Mouse (Mus musculus): ENCODE data around the gene Wnt10b. TPM values are rescaled to one million over a fixed set of nuclear protein-coding genes. Genes with fewer than 3 reads are reported as not detected.
A peak's percentile ranks its signal among the peaks of the same experiment; 100 is the strongest.

Wnt10b gene
- polyA plus RNA-seq, 1 experiment = 14.5 TPM

GRCm38 (mm10) chr15:98762670-98763529 lies 15.1 kb downstream of the Wnt10b start, which contains the start of gene Arf3:
Arf3 (minus strand) TSS chr15:98763214.
- peak within 1 kb of the TSS; percentile 100 for H3K4me3 ChIP-seq (ENCODE audit: insufficient read depth, poor library complexity, severe bottlenecking)
- peaks cover 52% of the 10 kb centered on the region for H3K79me2 ChIP-seq (ENCODE audit: control insufficient read depth, insufficient read depth)
- no peak for TF ChIP-seq FOSL1 (IDR thresholded peaks at IDR 0.05; ENCODE audit: insufficient read depth, low read length, poor library complexity, severe bottlenecking)
- peak; percentile 46 for TF ChIP-seq MAX (IDR thresholded peaks at IDR 0.05)
- peak within 1 kb of the TSS; percentile 91 for H3ac ChIP-seq (ENCODE audit: control insufficient read depth, insufficient read length, low read depth)
- H3K36me3 ChIP-seq (ENCODE audit: control insufficient read depth, insufficient read depth) = peaks cover 35% of the 10 kb centered on the region
- no peaks in the 10 kb centered on the region for H3K27me3 ChIP-seq (ENCODE audit: control insufficient read depth, insufficient read depth, insufficient read length)
- H3K79me3 ChIP-seq (ENCODE audit: low read depth) = peaks cover 42% of the 10 kb centered on the region

GRCm38 (mm10) chr15:98762201-98762621 lies 15.7 kb downstream of the Wnt10b start:
- no peaks in the 10 kb centered on the region for H3K27me3 ChIP-seq (ENCODE audit: control insufficient read depth, insufficient read depth, insufficient read length)
- H3K79me2 ChIP-seq (ENCODE audit: control insufficient read depth, insufficient read depth) = peaks cover 59% of the 10 kb centered on the region
- no peak for TF ChIP-seq MYOG (IDR thresholded peaks at IDR 0.05; ENCODE audit: control insufficient read depth, extremely low read depth, insufficient read length)
- TF ChIP-seq MYOD1 (IDR thresholded peaks at IDR 0.05; ENCODE audit: control insufficient read depth, insufficient read length, low read depth) = peak; percentile 18
- TF ChIP-seq MAX (IDR thresholded peaks at IDR 0.05) = peak; percentile 24
- peaks cover 48% of the 10 kb centered on the region for H3K79me3 ChIP-seq (ENCODE audit: low read depth)
- H3ac ChIP-seq (ENCODE audit: control insufficient read depth, insufficient read length, low read depth) = peak overlapping the region; percentile 91
- H3K36me3 ChIP-seq (ENCODE audit: control insufficient read depth, insufficient read depth) = peaks cover 39% of the 10 kb centered on the region
- H3K4me3 ChIP-seq (ENCODE audit: insufficient read depth, poor library complexity, severe bottlenecking) = peak overlapping the region; percentile 100

- H3K79me3 ChIP-seq (ENCODE audit: low read depth) = peaks cover 80% of the 10 kb centered on the region
- H3K79me2 ChIP-seq (ENCODE audit: control insufficient read depth, insufficient read depth) = peaks cover 99% of the 10 kb centered on the region
- no peaks in the 10 kb centered on the region for H3K27me3 ChIP-seq (ENCODE audit: control insufficient read depth, insufficient read depth, insufficient read length)
- H3K36me3 ChIP-seq (ENCODE audit: control insufficient read depth, insufficient read depth) = peaks cover 61% of the 10 kb centered on the region
- TF ChIP-seq CEBPB (IDR thresholded peaks at IDR 0.05; ENCODE audit: low read depth) (no peak), MYOD1 (IDR thresholded peaks at IDR 0.05; ENCODE audit: control insufficient read depth, insufficient read length, low read depth) (no peak), FOSL1 (IDR thresholded peaks at IDR 0.05; ENCODE audit: insufficient read depth, low read length, poor library complexity, severe bottlenecking) (no peak), MAX (IDR thresholded peaks at IDR 0.05) (no peak), MYOG (IDR thresholded peaks at IDR 0.05; ENCODE audit: control insufficient read depth, extremely low read depth, insufficient read length) (no peak), CTCF (IDR thresholded peaks at IDR 0.05; ENCODE audit: control insufficient read depth, insufficient read depth, insufficient read length) (no peak), USF1 (IDR thresholded peaks at IDR 0.05; ENCODE audit: low read depth) (no peak)
- H3ac ChIP-seq (ENCODE audit: control insufficient read depth, insufficient read length, low read depth) = no peak overlapping the region
- H3K4me3 ChIP-seq (ENCODE audit: insufficient read depth, poor library complexity, severe bottlenecking) = no peak overlapping the region
Observed at GRCm38 (mm10) chr15:98754125-98754524, 23.8 kb downstream of the Wnt10b start.

- H3K79me3 ChIP-seq (ENCODE audit: low read depth) = peaks cover 78% of the 10 kb centered on the region
- TF ChIP-seq CEBPB (IDR thresholded peaks at IDR 0.05; ENCODE audit: low read depth) = no peak
- no peak for TF ChIP-seq MYOD1 (IDR thresholded peaks at IDR 0.05; ENCODE audit: control insufficient read depth, insufficient read length, low read depth)
- no peak for TF ChIP-seq FOSL1 (IDR thresholded peaks at IDR 0.05; ENCODE audit: insufficient read depth, low read length, poor library complexity, severe bottlenecking)
- TF ChIP-seq MAX (IDR thresholded peaks at IDR 0.05) = no peak
- TF ChIP-seq MYOG (IDR thresholded peaks at IDR 0.05; ENCODE audit: control insufficient read depth, extremely low read depth, insufficient read length) = no peak
- TF ChIP-seq CTCF (IDR thresholded peaks at IDR 0.05; ENCODE audit: control insufficient read depth, insufficient read depth, insufficient read length) = no peak
- TF ChIP-seq USF1 (IDR thresholded peaks at IDR 0.05; ENCODE audit: low read depth) = no peak
- peaks cover 99% of the 10 kb centered on the region for H3K79me2 ChIP-seq (ENCODE audit: control insufficient read depth, insufficient read depth)
- peaks cover 54% of the 10 kb centered on the region for H3K36me3 ChIP-seq (ENCODE audit: control insufficient read depth, insufficient read depth)
- H3K27me3 ChIP-seq (ENCODE audit: control insufficient read depth, insufficient read depth, insufficient read length) = no peaks in the 10 kb centered on the region
- no peak overlapping the region for H3ac ChIP-seq (ENCODE audit: control insufficient read depth, insufficient read length, low read depth)
- H3K4me3 ChIP-seq (ENCODE audit: insufficient read depth, poor library complexity, severe bottlenecking) = no peak overlapping the region
Observed at GRCm38 (mm10) chr15:98753021-98753423, 24.9 kb downstream of the Wnt10b start.

GRCm38 (mm10) chr15:98749093-98749492 lies 28.9 kb downstream of the Wnt10b start:
- peaks cover 81% of the 10 kb centered on the region for H3K79me3 ChIP-seq (ENCODE audit: low read depth)
- H3ac ChIP-seq (ENCODE audit: control insufficient read depth, insufficient read length, low read depth) = no peak overlapping the region
- H3K79me2 ChIP-seq (ENCODE audit: control insufficient read depth, insufficient read depth) = peaks cover 99% of the 10 kb centered on the region
- no peak for TF ChIP-seq MYOD1 (IDR thresholded peaks at IDR 0.05; ENCODE audit: control insufficient read depth, insufficient read length, low read depth)
- TF ChIP-seq USF1 (IDR thresholded peaks at IDR 0.05; ENCODE audit: low read depth) = no peak
- TF ChIP-seq MYOG (IDR thresholded peaks at IDR 0.05; ENCODE audit: control insufficient read depth, extremely low read depth, insufficient read length) = no peak
- no peak for TF ChIP-seq CEBPB (IDR thresholded peaks at IDR 0.05; ENCODE audit: low read depth)
- TF ChIP-seq FOSL1 (IDR thresholded peaks at IDR 0.05; ENCODE audit: insufficient read depth, low read length, poor library complexity, severe bottlenecking) = no peak
- no peak for TF ChIP-seq CTCF (IDR thresholded peaks at IDR 0.05; ENCODE audit: control insufficient read depth, insufficient read depth, insufficient read length)
- H3K4me3 ChIP-seq (ENCODE audit: insufficient read depth, poor library complexity, severe bottlenecking) = no peak overlapping the region
- H3K36me3 ChIP-seq (ENCODE audit: control insufficient read depth, insufficient read depth) = peaks cover 49% of the 10 kb centered on the region
- no peaks in the 10 kb centered on the region for H3K27me3 ChIP-seq (ENCODE audit: control insufficient read depth, insufficient read depth, insufficient read length)

GRCm38 (mm10) chr15:98747296-98747695 lies 30.7 kb downstream of the Wnt10b start:
- H3K79me3 ChIP-seq (ENCODE audit: low read depth) = peaks cover 79% of the 10 kb centered on the region
- H3K27me3 ChIP-seq (ENCODE audit: control insufficient read depth, insufficient read depth, insufficient read length) = no peaks in the 10 kb centered on the region
- peaks cover 99% of the 10 kb centered on the region for H3K79me2 ChIP-seq (ENCODE audit: control insufficient read depth, insufficient read depth)
- TF ChIP-seq MYOG (IDR thresholded peaks at IDR 0.05; ENCODE audit: control insufficient read depth, extremely low read depth, insufficient read length) (no peak), USF1 (IDR thresholded peaks at IDR 0.05; ENCODE audit: low read depth) (no peak), CTCF (IDR thresholded peaks at IDR 0.05; ENCODE audit: control insufficient read depth, insufficient read depth, insufficient read length) (no peak), CEBPB (IDR thresholded peaks at IDR 0.05; ENCODE audit: low read depth) (no peak), FOSL1 (IDR thresholded peaks at IDR 0.05; ENCODE audit: insufficient read depth, low read length, poor library complexity, severe bottlenecking) (no peak), MAX (IDR thresholded peaks at IDR 0.05) (no peak), MYOD1 (IDR thresholded peaks at IDR 0.05; ENCODE audit: control insufficient read depth, insufficient read length, low read depth) (no peak)
- H3K4me3 ChIP-seq (ENCODE audit: insufficient read depth, poor library complexity, severe bottlenecking) = no peak overlapping the region
- peaks cover 53% of the 10 kb centered on the region for H3K36me3 ChIP-seq (ENCODE audit: control insufficient read depth, insufficient read depth)
- no peak overlapping the region for H3ac ChIP-seq (ENCODE audit: control insufficient read depth, insufficient read length, low read depth)
